Mouse (Mus musculus) macrophage (primary cell): ENCODE data around the gene Repin1. TPM values are rescaled to one million over a fixed set of nuclear protein-coding genes. Genes with fewer than 3 reads are reported as not detected.
A peak's percentile ranks its signal among the peaks of the same experiment; 100 is the strongest.

Source experiments
- H3K27ac ChIP-seq: fragments of 350-480 bp; formaldehyde crosslinking; 2 replicates; pipeline ENCODE4 v1.9.0; 2021
- H3K36me3 ChIP-seq: fragments of 350-480 bp; formaldehyde crosslinking; 2 replicates; pipeline ENCODE4 v1.9.0; 2021; ENCODE audit errors: inconsistent target
- H3K4me3 ChIP-seq: fragments of 350-480 bp; formaldehyde crosslinking; 2 replicates; pipeline ENCODE4 v1.9.0; 2021; ENCODE audit errors: inconsistent target
- H3K79me2 ChIP-seq: fragments of 350-480 bp; formaldehyde crosslinking; 2 replicates; pipeline ENCODE4 v1.9.0; 2021; ENCODE audit errors: inconsistent target
- WGBS: methylation state at CpG from one replicate; pipeline ENCODE4 v1.1.7; 2026; ENCODE audit warnings: inconsistent platforms; ENCODE audit not compliant: missing documents; 5-methylcytosine and 5-hydroxymethylcytosine counted together
- polyA plus RNA-seq: library from polyadenylated mRNA; stranded (reverse); fragments of 250-400 nt; gene quantifications from 3 replicates; pipeline ENCODE4 v1.2.4, GENCODE M21; 2018; ENCODE audit warnings: inconsistent platforms

Repin1 gene
- polyA plus RNA-seq, 1 experiment from 2014 or later: 5.1 TPM

GRCm38 (mm10) chr6:48568036-48568984, 25.4 kb upstream of the Repin1 start:
- H3K27ac ChIP-seq: no peak overlapping the region
- WGBS: 46% methylated on average over 21 of the region's 21 CpGs
- H3K4me3 ChIP-seq: no peak overlapping the region
- no peaks in the 10 kb centered on the region for H3K36me3 ChIP-seq
- no peaks in the 10 kb centered on the region for H3K79me2 ChIP-seq

GRCm38 (mm10) chr6:48569065-48569807, 24.4 kb upstream of the Repin1 start:
- Histone ChIP-seq H3K4me3 (no peak overlapping the region), H3K27ac (no peak overlapping the region), H3K79me2 (no peaks in the 10 kb centered on the region), H3K36me3 (no peaks in the 10 kb centered on the region)
- WGBS: 71% methylated on average over 8 of the region's 8 CpGs

- Histone ChIP-seq H3K36me3 (no peaks in the 10 kb centered on the region), H3K79me2 (no peaks in the 10 kb centered on the region), H3K4me3 (no peak overlapping the region), H3K27ac (no peak overlapping the region)
- WGBS: 90% methylated on average over 5 of the region's 5 CpGs
These were observed 21.7 kb upstream of the Repin1 start for GRCm38 (mm10) chr6:48572014-48572413.

GRCm38 (mm10) chr6:48572572-48573061, 21.1 kb upstream of the Repin1 start, which contains the start of gene Rarres2:
Rarres2 (minus strand) TSS chr6:48572789.
- Histone ChIP-seq H3K27ac (no peak within 1 kb of the TSS), H3K36me3 (no peaks in the 10 kb centered on the region), H3K79me2 (no peaks in the 10 kb centered on the region), H3K4me3 (no peak within 1 kb of the TSS)
- WGBS: 87% methylated on average over 6 of the region's 6 CpGs

- no peak overlapping the region for H3K27ac ChIP-seq
These were observed 20.4 kb upstream of the Repin1 start for GRCm38 (mm10) chr6:48573280-48573679.

GRCm38 (mm10) chr6:48573981-48574380, 19.7 kb upstream of the Repin1 start:
- 92% methylated on average over 3 of the region's 3 CpGs for WGBS
- no peak overlapping the region for H3K4me3 ChIP-seq
- no peak overlapping the region for H3K27ac ChIP-seq
- H3K36me3 ChIP-seq: no peaks in the 10 kb centered on the region
- no peaks in the 10 kb centered on the region for H3K79me2 ChIP-seq

More at GRCm38 (mm10) chr6:48573280-48573679, 20.4 kb upstream of the Repin1 start:
- Histone ChIP-seq H3K36me3 (no peaks in the 10 kb centered on the region), H3K4me3 (no peak overlapping the region), H3K79me2 (no peaks in the 10 kb centered on the region)
- WGBS: 80% methylated on average over 9 of the region's 10 CpGs

- Histone ChIP-seq H3K36me3 (no peaks in the 10 kb centered on the region), H3K79me2 (no peaks in the 10 kb centered on the region), H3K27ac (peak overlapping the region; percentile 31), H3K4me3 (no peak overlapping the region)
- 53% methylated on average over 5 of the region's 5 CpGs for WGBS
These were observed 14.9 kb upstream of the Repin1 start for GRCm38 (mm10) chr6:48578736-48579135.

- H3K27ac ChIP-seq: peak overlapping the region; percentile 31
- peak overlapping the region; percentile 4; the same call in 1 of the 2 replicates for H3K4me3 ChIP-seq
- WGBS: 0% methylated on average over 5 of the region's 5 CpGs
- no peaks in the 10 kb centered on the region for H3K79me2 ChIP-seq
- H3K36me3 ChIP-seq: no peaks in the 10 kb centered on the region
These were observed 14.5 kb upstream of the Repin1 start for GRCm38 (mm10) chr6:48579215-48579648.

GRCm38 (mm10) chr6:48581257-48581656, 12.4 kb upstream of the Repin1 start:
- Histone ChIP-seq H3K4me3 (no peak overlapping the region), H3K27ac (no peak overlapping the region), H3K36me3 (no peaks in the 10 kb centered on the region), H3K79me2 (no peaks in the 10 kb centered on the region)
- WGBS: 82% methylated on average over 3 of the region's 3 CpGs

GRCm38 (mm10) chr6:48582037-48582436, 11.6 kb upstream of the Repin1 start:
- Histone ChIP-seq H3K36me3 (no peaks in the 10 kb centered on the region), H3K27ac (no peak overlapping the region), H3K79me2 (no peaks in the 10 kb centered on the region), H3K4me3 (no peak overlapping the region)
- WGBS: 82% methylated on average over 3 of the region's 3 CpGs

GRCm38 (mm10) chr6:48589194-48589750, 4.4 kb upstream of the Repin1 start, which contains the start of gene Gm45021:
Gm45021 (plus strand) TSS chr6:48589610.
- H3K27ac ChIP-seq: no peak within 1 kb of the TSS
- H3K79me2 ChIP-seq: peaks cover 2% of the 10 kb centered on the region; the same call in 1 of the 2 replicates
- 17% methylated on average over 6 of the region's 6 CpGs for WGBS
- no peak within 1 kb of the TSS for H3K4me3 ChIP-seq
- no peaks in the 10 kb centered on the region for H3K36me3 ChIP-seq

GRCm38 (mm10) chr6:48591221-48591845, 2.4 kb upstream of the Repin1 start:
- no peak overlapping the region for H3K27ac ChIP-seq
- H3K36me3 ChIP-seq: no peaks in the 10 kb centered on the region
- WGBS: 74% methylated on average over 3 of the region's 3 CpGs
- H3K79me2 ChIP-seq: peaks cover 16% of the 10 kb centered on the region; the same call in 1 of the 2 replicates
- H3K4me3 ChIP-seq: no peak overlapping the region

- 69% methylated on average over 6 of the region's 6 CpGs for WGBS
- H3K27ac ChIP-seq: no peak overlapping the region
- H3K36me3 ChIP-seq: no peaks in the 10 kb centered on the region
These were observed 1.8 kb upstream of the Repin1 start for GRCm38 (mm10) chr6:48591871-48592270.

More at GRCm38 (mm10) chr6:48591871-48592270, 1.8 kb upstream of the Repin1 start:
- H3K79me2 ChIP-seq: peaks cover 16% of the 10 kb centered on the region; the same call in 1 of the 2 replicates
- no peak overlapping the region for H3K4me3 ChIP-seq
